Mouse (Mus musculus) CD8-positive naive resting alpha-beta T cell, adult 2 months (primary cell): ENCODE data around the gene Snx3.

Experiments
- DNase-seq, 2 experiments: peaks; one replicate each; pipeline ENCODE4 v3.0.0; 2022; ENCODE audit warnings: low read depth in 2 of 2, low spot score in 2 of 2

Gene Snx3

GRCm38 (mm10) chr10:42501775-42502348 is at the start of gene Snx3:
Gene Snx3 (plus strand): TSS chr10:42502030.
- peak; percentile 94 to 95 for DNase-seq

- no peak for DNase-seq
These were observed 47.6 kb upstream of the Snx3 start for GRCm38 (mm10) chr10:42454266-42454665.

GRCm38 (mm10) chr10:42454690-42455089 is 47.1 kb upstream of the Snx3 start:
- DNase-seq = no peak

- DNase-seq = no peak
These were observed 45.8 kb upstream of the Snx3 start for GRCm38 (mm10) chr10:42455981-42456380.

- DNase-seq = no peak
These were observed 44.2 kb upstream of the Snx3 start for GRCm38 (mm10) chr10:42457557-42458191.

- DNase-seq = no peak
These were observed 37.6 kb upstream of the Snx3 start for GRCm38 (mm10) chr10:42464224-42464623.

GRCm38 (mm10) chr10:42464805-42465204 is 37.0 kb upstream of the Snx3 start:
- no peak for DNase-seq

- no peak for DNase-seq
These were observed 26.8 kb upstream of the Snx3 start for GRCm38 (mm10) chr10:42474946-42475514.

GRCm38 (mm10) chr10:42476774-42477475 is 24.9 kb upstream of the Snx3 start:
- DNase-seq = no peak

- no peak for DNase-seq
These were observed 24.1 kb upstream of the Snx3 start for GRCm38 (mm10) chr10:42477550-42478340.

- peak; percentile 85 to 93 for DNase-seq
These were observed 23.5 kb upstream of the Snx3 start, which contains the start of gene Afg1l for GRCm38 (mm10) chr10:42478341-42478720. Gene Afg1l (minus strand): TSS chr10:42478565.

- no peak for DNase-seq
These were observed 21.1 kb upstream of the Snx3 start for GRCm38 (mm10) chr10:42480719-42481118.

GRCm38 (mm10) chr10:42488606-42489296 is 13.1 kb upstream of the Snx3 start:
- no peak for DNase-seq

GRCm38 (mm10) chr10:42491158-42491557 is 10.7 kb upstream of the Snx3 start:
- DNase-seq = no peak

GRCm38 (mm10) chr10:42492027-42492771 is 9.6 kb upstream of the Snx3 start:
- DNase-seq = no peak

GRCm38 (mm10) chr10:42493000-42493399 is 8.8 kb upstream of the Snx3 start:
- no peak for DNase-seq

- no peak for DNase-seq
These were observed 1.2 kb upstream of the Snx3 start for GRCm38 (mm10) chr10:42500611-42501010.

- no peak for DNase-seq
These were observed 669 bp upstream of the Snx3 start for GRCm38 (mm10) chr10:42501161-42501560.

- DNase-seq = peak; percentile 54 to 63
These were observed 700 bp downstream of the Snx3 start for GRCm38 (mm10) chr10:42502349-42503111.
